Mouse (Mus musculus) cortical plate, adult 2 months (tissue): Measurements from ENCODE around the gene Edem1.

Experiments used
- CTCF ChIP-seq: fragments of 200-500 bp; IDR thresholded peaks from 2 replicates; pipeline ENCODE4 v1.5.1; 2011; ENCODE audit warnings: mild to moderate bottlenecking, control low read depth, low read length; ENCODE audit not compliant: insufficient read depth; ENCODE audit errors: extremely low read depth
- POLR2A ChIP-seq: fragments of 200-500 bp; IDR thresholded peaks from 2 replicates; pipeline ENCODE4 v1.6.1; 2011; ENCODE audit warnings: mild to moderate bottlenecking, low read length, control low read depth; ENCODE audit not compliant: insufficient read depth; ENCODE audit errors: extremely low read depth

DNA sequence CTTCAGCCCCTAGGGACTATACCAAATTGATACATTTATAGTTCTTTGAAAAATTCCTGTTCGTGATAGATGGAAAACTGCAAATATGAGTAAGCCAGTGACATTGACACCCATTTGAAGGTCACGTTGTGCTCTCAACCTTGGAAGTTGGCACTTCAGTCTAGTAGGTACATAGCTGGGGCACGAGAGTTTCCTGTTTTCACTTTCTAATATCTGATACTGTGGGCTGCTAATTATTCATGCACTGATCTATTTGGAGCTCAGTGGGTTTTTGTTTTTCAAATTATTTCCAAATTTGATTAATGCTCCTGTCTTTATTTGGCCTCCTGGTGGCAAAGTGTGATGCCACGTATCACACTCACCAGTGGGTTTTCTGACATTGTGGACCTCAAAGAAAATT lies 74.8 kb downstream of the Edem1 start:
- TF ChIP-seq CTCF (no peak), POLR2A (no peak)
